Mouse (Mus musculus) liver, adult 2 months (tissue): Measurements from ENCODE around the gene Cpsf6.

ENCODE experiments used
- CTCF ChIP-seq: fragments of 200-500 bp; IDR thresholded peaks from 2 replicates; pipeline ENCODE4 v1.5.1; 2011; ENCODE audit warnings: low read depth, low read length, control low read depth
- POLR2A ChIP-seq: fragments of 200-500 bp; IDR thresholded peaks from 2 replicates; pipeline ENCODE4 v1.6.1; 2011; ENCODE audit warnings: low read length, control low read depth; ENCODE audit not compliant: insufficient read depth; ENCODE audit errors: extremely low read depth

GRCm38 (mm10) chr10:117375841-117376579 lies 3.8 kb downstream of the Cpsf6 start:
- TF ChIP-seq POLR2A: no peak
- no peak for TF ChIP-seq CTCF
